Mouse (Mus musculus): Measurements from ENCODE around the gene Igsf23.
"Not testable (repeated sequence)": the region's sequence is repeated elsewhere in the genome, so short reads cannot be mapped to it uniquely, and the experiment has no call there.

Gene Igsf23

GRCm38 (mm10) chr7:19950589-19950988 lies at the start of gene Igsf23:
TSS of gene Igsf23 (minus strand) at chr7:19950756.
- DNase-seq (ENCODE audit: inconsistent ontology term) = no peak

GRCm38 (mm10) chr7:19996721-19997120 lies 46.2 kb upstream of the Igsf23 start:
- not testable (repeated sequence) for DNase-seq (ENCODE audit: inconsistent ontology term)

- not testable (repeated sequence) for DNase-seq (ENCODE audit: inconsistent ontology term)
Observed at GRCm38 (mm10) chr7:19991165-19991564, 40.6 kb upstream of the Igsf23 start, which contains the start of gene Nlrp9b. TSS of gene Nlrp9b (plus strand) at chr7:19991465.

- no peak for DNase-seq (ENCODE audit: inconsistent ontology term)
Observed at GRCm38 (mm10) chr7:19971516-19971915, 21.0 kb upstream of the Igsf23 start.

- no peak for DNase-seq (ENCODE audit: inconsistent ontology term)
Observed at GRCm38 (mm10) chr7:19970196-19970595, 19.6 kb upstream of the Igsf23 start.

GRCm38 (mm10) chr7:19969541-19970090 lies 19.1 kb upstream of the Igsf23 start:
- DNase-seq (ENCODE audit: inconsistent ontology term) = no peak

- no peak for DNase-seq (ENCODE audit: inconsistent ontology term)
Observed at GRCm38 (mm10) chr7:19969106-19969505, 18.6 kb upstream of the Igsf23 start.

- no peak for DNase-seq (ENCODE audit: inconsistent ontology term)
Observed at GRCm38 (mm10) chr7:19964985-19965579, 14.5 kb upstream of the Igsf23 start, which contains the start of gene Ceacam20. TSS of gene Ceacam20 (plus strand) at chr7:19965412.

- no peak for DNase-seq (ENCODE audit: inconsistent ontology term)
Observed at GRCm38 (mm10) chr7:19962423-19962822, 11.9 kb upstream of the Igsf23 start.

GRCm38 (mm10) chr7:19956341-19956781 lies 5.8 kb upstream of the Igsf23 start:
- DNase-seq (ENCODE audit: inconsistent ontology term) = peak; percentile 70

- no peak for DNase-seq (ENCODE audit: inconsistent ontology term)
Observed at GRCm38 (mm10) chr7:19955861-19956260, 5.3 kb upstream of the Igsf23 start.

- DNase-seq (ENCODE audit: inconsistent ontology term) = no peak
Observed at GRCm38 (mm10) chr7:19953054-19953453, 2.5 kb upstream of the Igsf23 start.

GRCm38 (mm10) chr7:19952320-19952986 lies 1.9 kb upstream of the Igsf23 start:
- peak; percentile 90 for DNase-seq (ENCODE audit: inconsistent ontology term)

GRCm38 (mm10) chr7:19949996-19950395 lies 560 bp downstream of the Igsf23 start:
- no peak for DNase-seq (ENCODE audit: inconsistent ontology term)

GRCm38 (mm10) chr7:19948956-19949355 lies 1.6 kb downstream of the Igsf23 start:
- DNase-seq (ENCODE audit: inconsistent ontology term) = no peak

GRCm38 (mm10) chr7:19945821-19946515 lies 4.6 kb downstream of the Igsf23 start:
- no peak for DNase-seq (ENCODE audit: inconsistent ontology term)

- DNase-seq (ENCODE audit: inconsistent ontology term) = no peak
Observed at GRCm38 (mm10) chr7:19945201-19945600, 5.4 kb downstream of the Igsf23 start.

GRCm38 (mm10) chr7:19944709-19945108 lies 5.8 kb downstream of the Igsf23 start:
- DNase-seq (ENCODE audit: inconsistent ontology term) = no peak

- no peak for DNase-seq (ENCODE audit: inconsistent ontology term)
Observed at GRCm38 (mm10) chr7:19940256-19940655, 10.3 kb downstream of the Igsf23 start.

- peak; percentile 92 for DNase-seq (ENCODE audit: inconsistent ontology term)
Observed at GRCm38 (mm10) chr7:19939555-19940235, 10.9 kb downstream of the Igsf23 start.

- no peak for DNase-seq (ENCODE audit: inconsistent ontology term)
Observed at GRCm38 (mm10) chr7:19937229-19937821, 13.2 kb downstream of the Igsf23 start.
